ENCODE assay signal across 13 mouse cellular contexts in the genomic region with DNA sequence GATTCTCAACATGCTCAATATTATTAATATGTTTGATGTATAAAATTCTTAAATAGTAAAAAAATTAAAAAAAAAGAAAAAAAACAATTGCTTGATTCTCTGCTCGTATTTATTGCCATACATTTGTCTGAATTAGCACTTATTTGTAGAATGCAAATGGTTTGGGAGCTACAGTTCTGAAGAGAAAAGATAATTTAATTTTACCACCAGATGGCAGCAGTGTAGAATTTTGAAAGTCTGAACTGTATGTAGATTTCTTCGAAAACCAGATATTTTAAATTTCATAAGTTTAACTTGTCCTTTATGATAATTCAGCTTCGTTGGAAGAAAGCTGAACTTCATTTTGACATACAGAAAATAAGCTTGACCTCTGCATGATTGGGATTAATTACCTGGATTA.
DNase-seq lines count a peak whose midpoint lies in the region; ATAC-seq and TF ChIP-seq lines count a peak whose summit lies in the region.
"Had no signal": no experiment of that assay in that cellular context is flagged by ENCODE, and none has a peak within 500 bp of the region (broad histone marks: within the 10 kb centered on the region; RNA-seq: fewer than 3 reads in every experiment).

No protein-coding gene starts in this region.

- H3K27me3 ChIP-seq in hindbrain, embryonic 16.5 days (replicated peaks; ENCODE audit: control insufficient read depth, insufficient read depth, low read length) = no peaks in the 10 kb centered on the region
- H3K27me3 ChIP-seq in hindbrain, embryonic 10.5 days (ENCODE audit: insufficient read depth, poor library complexity, severe bottlenecking) = no peaks in the 10 kb centered on the region
- no peaks in the 10 kb centered on the region for H3K27me3 ChIP-seq in midbrain, embryonic 14.5 days (ENCODE audit: control insufficient read depth, insufficient read depth, low read length)
- H3K27me3 ChIP-seq in midbrain, embryonic 15.5 days (replicated peaks) = no peaks in the 10 kb centered on the region
- H3K27me3 ChIP-seq: embryonic facial prominence, embryonic 15.5 days; neural tube, embryonic 12.5 days had no signal

- no peak for DNase-seq in hindbrain, embryonic 10.5 days (ENCODE audit: low spot score)
- peak; percentile 83 for DNase-seq in midbrain, embryonic 14.5 days
- peak; percentile 61 for DNase-seq in brain, embryonic 14.5 days (ENCODE audit: low read depth)
- peak; percentile 19 for DNase-seq in retina, postnatal 1 day
- DNase-seq in left cerebral cortex, postnatal 36 days (ENCODE audit: low spot score in 2 of 2) = no peak
- DNase-seq in heart, postnatal 36 days = no peak
- DNase-seq: gastrocnemius, postnatal 10 days; kidney, postnatal 25 days; thymus, adult 18-20 months had no signal

- 45% methylated on average over 3 of the region's 3 CpGs for WGBS in hindbrain, embryonic 16.5 days
- 50% methylated on average over 3 of the region's 3 CpGs for WGBS in hindbrain, embryonic 10.5 days
- WGBS in midbrain, embryonic 14.5 days = 43% methylated on average over 3 of the region's 3 CpGs
- 34% methylated on average over 3 of the region's 3 CpGs for WGBS in midbrain, embryonic 15.5 days

- intact Hi-C loops in left cerebral cortex, postnatal 36 days (cut with DNase I) = loop anchor here (2.0 kb wide), 1 partner anchor 1514 kb away; no protein-coding TSS in a partner anchor
- intact Hi-C loops in heart, postnatal 36 days (cut with DNase I) = loop anchor here (2.0 kb wide), 1 partner anchor 1514 kb away; no protein-coding TSS in a partner anchor

- no peak overlapping the region for H3K9ac ChIP-seq in hindbrain, embryonic 16.5 days (ENCODE audit: low read depth, low read length)
- H3K9ac ChIP-seq in midbrain, embryonic 14.5 days (replicated peaks; ENCODE audit: low read length) = no peak overlapping the region
- no peak overlapping the region for H3K9ac ChIP-seq in midbrain, embryonic 15.5 days
- H3K9ac ChIP-seq: embryonic facial prominence, embryonic 15.5 days; neural tube, embryonic 12.5 days had no signal

- H3K4me3 ChIP-seq in hindbrain, embryonic 16.5 days (ENCODE audit: low read length) = no peak overlapping the region
- H3K4me3 ChIP-seq in hindbrain, embryonic 10.5 days = no peak overlapping the region
- no peak overlapping the region for H3K4me3 ChIP-seq in midbrain, embryonic 14.5 days (replicated peaks; ENCODE audit: low read depth, low read length)
- H3K4me3 ChIP-seq in midbrain, embryonic 15.5 days = no peak overlapping the region
- H3K4me3 ChIP-seq: embryonic facial prominence, embryonic 15.5 days; neural tube, embryonic 12.5 days had no signal

- H3K36me3 ChIP-seq in hindbrain, embryonic 16.5 days (ENCODE audit: control insufficient read depth, insufficient read depth, low read length) = no peaks in the 10 kb centered on the region
- no peaks in the 10 kb centered on the region for H3K36me3 ChIP-seq in hindbrain, embryonic 10.5 days
- H3K36me3 ChIP-seq in midbrain, embryonic 14.5 days (ENCODE audit: control insufficient read depth, insufficient read depth, low read length) = no peaks in the 10 kb centered on the region
- no peaks in the 10 kb centered on the region for H3K36me3 ChIP-seq in midbrain, embryonic 15.5 days (replicated peaks)
- H3K36me3 ChIP-seq: embryonic facial prominence, embryonic 15.5 days; neural tube, embryonic 12.5 days had no signal

- no peak for TF ChIP-seq CTCF in brain, embryonic 14.5 days (IDR thresholded peaks at IDR 0.05; ENCODE audit: borderline replicate concordance, extremely low read depth, insufficient read depth, insufficient read length)

- no peak for TF ChIP-seq POLR2A in brain, embryonic 14.5 days (IDR thresholded peaks at IDR 0.05; ENCODE audit: borderline replicate concordance, extremely low read depth, insufficient read depth, insufficient read length, poor library complexity, severe bottlenecking)

- no peak overlapping the region for H3K4me2 ChIP-seq in hindbrain, embryonic 16.5 days (ENCODE audit: low read length)
- no peak overlapping the region for H3K4me2 ChIP-seq in midbrain, embryonic 14.5 days (ENCODE audit: low read length)
- H3K4me2 ChIP-seq in midbrain, embryonic 15.5 days = no peak overlapping the region
- H3K4me2 ChIP-seq: embryonic facial prominence, embryonic 15.5 days; neural tube, embryonic 12.5 days had no signal

- no peaks in the 10 kb centered on the region for H3K9me3 ChIP-seq in hindbrain, embryonic 16.5 days (ENCODE audit: control insufficient read depth, low read length)
- no peaks in the 10 kb centered on the region for H3K9me3 ChIP-seq in hindbrain, embryonic 10.5 days
- H3K9me3 ChIP-seq in midbrain, embryonic 14.5 days (ENCODE audit: control insufficient read depth, low read length) = no peaks in the 10 kb centered on the region
- H3K9me3 ChIP-seq in midbrain, embryonic 15.5 days = no peaks in the 10 kb centered on the region
- H3K9me3 ChIP-seq: embryonic facial prominence, embryonic 15.5 days; neural tube, embryonic 12.5 days had no signal

- H3K4me1 ChIP-seq in hindbrain, embryonic 16.5 days (ENCODE audit: control insufficient read depth, insufficient read depth, low read depth, low read length) = no peaks in the 10 kb centered on the region
- H3K4me1 ChIP-seq in hindbrain, embryonic 10.5 days (replicated peaks) = no peaks in the 10 kb centered on the region
- H3K4me1 ChIP-seq in midbrain, embryonic 14.5 days (ENCODE audit: control insufficient read depth, insufficient read depth, low read length) = no peaks in the 10 kb centered on the region
- H3K4me1 ChIP-seq in midbrain, embryonic 15.5 days = no peaks in the 10 kb centered on the region
- H3K4me1 ChIP-seq: embryonic facial prominence, embryonic 15.5 days; neural tube, embryonic 12.5 days had no signal

- peak; percentile 68; the same call in 1 of the 2 replicates for ATAC-seq in hindbrain, embryonic 16.5 days
- no peak for ATAC-seq in midbrain, embryonic 14.5 days (ENCODE audit: low FRiP score, low TSS enrichment)
- ATAC-seq in midbrain, embryonic 15.5 days (replicated peaks) = no peak; the same call in 1 of the 2 replicates

- H3K27ac ChIP-seq in hindbrain, embryonic 16.5 days (ENCODE audit: low read depth, low read length) = no peak overlapping the region
- no peak overlapping the region for H3K27ac ChIP-seq in hindbrain, embryonic 10.5 days
- no peak overlapping the region for H3K27ac ChIP-seq in midbrain, embryonic 14.5 days (replicated peaks; ENCODE audit: low read depth, low read length)
- H3K27ac ChIP-seq in midbrain, embryonic 15.5 days = no peak overlapping the region
- H3K27ac ChIP-seq: embryonic facial prominence, embryonic 15.5 days; neural tube, embryonic 12.5 days had no signal

Comparison
In these comparisons a context has a peak if more than half of its experiments do, and no peak if none do; other contexts are left out.
1. DNase-seq: peak in midbrain, embryonic 14.5 days (single experiment), brain, embryonic 14.5 days (single experiment) and retina, postnatal 1 day (single experiment); none in hindbrain, embryonic 10.5 days (single experiment), left cerebral cortex, postnatal 36 days (0 of 2) and heart, postnatal 36 days (0 of 2).